Mouse (Mus musculus) stomach, embryonic 16.5 days (tissue): Measurements from ENCODE around the gene Tspear. TPM values are rescaled to one million over a fixed set of nuclear protein-coding genes. Genes with fewer than 3 reads are reported as not detected.

Experiments used
- ATAC-seq: fragments of 200-750 bp; cut with Nextera tagmentation; 2 replicates; pipeline ENCODE4 v1.8.0; 2017; ENCODE audit warnings: moderate number of reproducible peaks, moderate TSS enrichment; ENCODE audit not compliant: insufficient read depth, low FRiP score
- H3K27ac ChIP-seq: fragments of 300-500 bp; sonication (generic); 2 replicates; pipeline ENCODE4 v1.5.1; 2014; ENCODE audit warnings: low read length
- H3K27me3 ChIP-seq: fragments of 300-500 bp; sonication (generic); 2 replicates; pipeline ENCODE4 v1.6.1; 2014; ENCODE audit warnings: low read length, control low read depth, mixed read lengths; ENCODE audit not compliant: control insufficient read depth, insufficient read depth
- H3K36me3 ChIP-seq: fragments of 300-500 bp; sonication (generic); 2 replicates; pipeline ENCODE4 v1.6.1; 2014; ENCODE audit warnings: low read length; ENCODE audit not compliant: control insufficient read depth, insufficient read depth
- H3K4me1 ChIP-seq: fragments of 300-500 bp; sonication (generic); 2 replicates; pipeline ENCODE4 v1.6.1; 2014; ENCODE audit warnings: low read length, control low read depth, mixed read lengths; ENCODE audit not compliant: control insufficient read depth, insufficient read depth
- H3K4me2 ChIP-seq: fragments of 300-500 bp; sonication (generic); 2 replicates; pipeline ENCODE4 v1.6.1; 2014; ENCODE audit warnings: low read depth, low read length, mixed read lengths
- H3K4me3 ChIP-seq: fragments of 300-500 bp; sonication (generic); replicated peaks from 2 replicates; pipeline ENCODE4 v1.5.1; 2014; ENCODE audit warnings: mild to moderate bottlenecking, low read length
- H3K9ac ChIP-seq: fragments of 300-500 bp; sonication (generic); 2 replicates; pipeline ENCODE4 v1.6.1; 2014; ENCODE audit warnings: low read length
- H3K9me3 ChIP-seq: fragments of 300-500 bp; sonication (generic); replicated peaks from 2 replicates; pipeline ENCODE4 v1.6.1; 2016; ENCODE audit warnings: low read length, control low read depth; ENCODE audit not compliant: control insufficient read depth
- WGBS: fragments of 180-500 bp; shearing (Covaris S2); extraction: QIAGEN DNeasy Blood & Tissue Kit; methylation state at CpG from one replicate; pipeline ENCODE4 v1.1.7; 2014; 5-methylcytosine and 5-hydroxymethylcytosine counted together
- polyA plus RNA-seq: library from polyadenylated mRNA; unstranded; fragments of >200 nt; fragmentation: Nextera tagmentation; extraction: Ambion mirVana; gene quantifications from 2 replicates; pipeline ENCODE4 v1.2.1, GENCODE M21; 2015

Tspear gene
- polyA plus RNA-seq, 1 experiment from 2014 or later, result 0.96 TPM

DNA sequence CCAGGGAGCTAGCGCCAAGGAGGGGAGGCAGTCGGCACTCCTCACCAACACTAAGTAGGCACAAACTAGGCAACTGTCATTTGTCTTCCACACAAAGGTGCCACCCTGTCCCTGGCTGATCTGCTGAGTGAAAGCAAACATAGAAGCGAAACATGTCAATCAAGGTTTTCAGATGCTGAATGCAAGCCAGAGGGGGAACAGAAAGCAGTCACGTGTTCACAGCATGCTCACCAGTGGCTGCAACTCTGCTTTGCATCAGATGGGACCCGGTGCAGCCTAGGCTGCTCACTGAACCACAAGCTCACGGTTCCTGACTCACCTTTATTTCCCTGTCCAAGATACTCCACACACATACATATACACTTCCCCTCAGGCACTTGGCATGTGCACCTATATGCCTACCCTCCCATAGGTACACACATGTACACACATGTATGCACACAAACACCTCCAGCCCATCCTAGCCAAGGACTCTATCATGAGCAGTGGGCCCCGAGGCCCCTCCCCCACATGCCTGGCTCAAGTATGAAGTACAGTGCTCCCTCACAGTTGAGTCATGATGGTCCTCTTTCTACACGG is 204.7 kb downstream of the Tspear start:
- no peak overlapping the region for H3K27ac ChIP-seq
- 0 out of 2 replicates have a peak, but pooled peaks cover 3% of the 10 kb centered on the region for H3K9me3 ChIP-seq
- no peaks in the 10 kb centered on the region for H3K27me3 ChIP-seq
- no peak overlapping the region for H3K4me3 ChIP-seq
- WGBS, result 81% methylated on average over 8 of the region's 8 CpGs
- H3K9ac ChIP-seq, result no peak overlapping the region
- no peak for ATAC-seq
- H3K36me3 ChIP-seq, result no peaks in the 10 kb centered on the region
- no peaks in the 10 kb centered on the region for H3K4me1 ChIP-seq
- no peak overlapping the region for H3K4me2 ChIP-seq

DNA sequence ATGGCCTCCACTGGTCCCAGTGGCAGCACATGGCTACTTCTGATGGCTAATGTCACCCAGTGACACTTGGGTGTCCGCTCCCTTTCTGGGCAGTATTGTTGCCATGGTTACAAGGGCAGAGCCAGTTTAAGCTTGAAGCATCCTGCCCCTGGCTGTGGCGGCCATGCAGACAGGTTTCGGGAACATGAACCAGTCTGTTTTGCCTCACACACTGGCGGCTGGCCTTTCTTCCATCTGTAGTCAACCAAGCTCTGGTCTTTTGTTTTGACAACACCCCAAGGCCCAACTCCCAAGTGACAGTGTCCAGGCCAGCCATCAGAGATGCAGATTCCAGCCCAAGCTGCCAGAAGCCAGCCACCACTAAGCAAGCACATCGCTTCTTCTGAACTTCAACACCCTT is 209.2 kb downstream of the Tspear start:
- no peaks in the 10 kb centered on the region for H3K27me3 ChIP-seq
- ATAC-seq, result no peak
- no peaks in the 10 kb centered on the region for H3K36me3 ChIP-seq
- H3K9me3 ChIP-seq, result no peaks in the 10 kb centered on the region
- no peak overlapping the region for H3K27ac ChIP-seq
- 53% methylated on average over 5 of the region's 5 CpGs for WGBS
- no peaks in the 10 kb centered on the region for H3K4me1 ChIP-seq
- H3K9ac ChIP-seq, result no peak overlapping the region
- no peak overlapping the region for H3K4me3 ChIP-seq
- no peak overlapping the region for H3K4me2 ChIP-seq

DNA sequence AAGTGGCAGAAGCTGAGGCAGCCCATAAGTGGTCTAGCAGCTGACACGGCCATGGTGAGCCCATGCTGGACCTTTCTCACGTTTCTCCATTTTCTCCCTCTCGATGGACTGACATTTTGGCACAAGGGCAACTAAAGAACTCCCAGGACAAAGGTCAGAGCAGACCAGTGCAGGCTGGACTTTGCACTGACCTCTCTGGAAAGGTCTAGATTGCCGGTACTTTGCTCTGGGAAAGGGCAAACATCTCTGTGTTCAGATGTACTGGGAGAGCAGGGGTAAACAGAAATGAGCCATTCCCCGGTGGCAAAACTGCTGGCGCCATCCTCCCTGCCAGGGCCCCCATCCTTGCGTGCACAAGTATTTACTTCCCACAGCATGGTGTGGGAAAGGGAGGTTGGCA is 213.8 kb downstream of the Tspear start:
- no peak overlapping the region for H3K4me3 ChIP-seq
- no peak for ATAC-seq
- no peak overlapping the region for H3K4me2 ChIP-seq
- no peaks in the 10 kb centered on the region for H3K36me3 ChIP-seq
- no peaks in the 10 kb centered on the region for H3K27me3 ChIP-seq
- 66% methylated on average over 7 of the region's 7 CpGs for WGBS
- 0 out of 2 replicates have a peak, but pooled peaks cover 5% of the 10 kb centered on the region for H3K4me1 ChIP-seq
- H3K9me3 ChIP-seq, result no peaks in the 10 kb centered on the region
- no peak overlapping the region for H3K9ac ChIP-seq
- H3K27ac ChIP-seq, result no peak overlapping the region

DNA sequence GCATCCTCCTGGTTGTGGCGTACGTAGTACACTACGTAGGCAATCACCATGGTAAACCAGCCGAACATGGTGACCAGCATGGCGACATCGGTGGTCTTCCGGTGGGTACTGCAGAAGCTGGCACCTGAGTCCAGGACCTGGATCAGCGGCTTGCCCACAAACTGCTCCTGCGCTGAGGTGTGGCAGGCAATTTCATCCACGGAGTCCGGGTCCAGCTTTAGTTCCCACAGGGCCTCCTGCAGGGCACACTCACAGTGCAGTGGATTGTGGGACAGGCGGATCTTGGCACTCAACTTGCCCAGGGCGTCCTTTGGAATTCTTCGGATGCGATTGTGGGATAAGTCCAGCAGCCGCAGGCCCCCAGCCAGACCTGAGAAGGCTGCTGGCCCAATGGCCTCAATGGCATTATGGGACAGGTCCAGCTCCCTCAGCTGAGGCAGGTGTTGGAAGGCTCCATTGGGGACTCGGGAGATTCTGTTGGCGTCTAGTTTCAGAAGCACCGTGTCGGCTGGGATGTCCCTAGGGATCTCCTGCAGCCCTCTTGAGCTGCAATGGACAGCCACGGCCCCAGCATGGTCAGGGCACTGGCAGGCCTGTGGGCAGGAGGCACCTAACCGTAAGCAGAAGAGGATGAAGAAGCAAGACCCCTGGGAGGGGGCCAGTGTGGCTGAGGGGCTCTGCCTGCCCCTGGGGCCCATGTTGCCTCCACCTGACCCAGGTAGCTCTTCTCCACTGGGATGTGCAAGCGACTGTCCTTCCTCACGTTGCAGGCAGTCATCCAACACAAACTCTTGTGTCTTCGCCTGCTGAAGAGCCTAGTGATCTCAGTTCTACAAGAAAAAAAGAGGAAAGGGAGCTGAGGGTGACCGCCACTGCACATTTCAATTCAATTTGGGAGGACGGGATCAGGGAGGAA is 214.8 kb downstream of the Tspear start:
- 86% methylated on average over 27 of the region's 27 CpGs for WGBS
- H3K9me3 ChIP-seq, result no peaks in the 10 kb centered on the region
- peak overlapping the region; percentile 53 for H3K4me2 ChIP-seq
- no peaks in the 10 kb centered on the region for H3K27me3 ChIP-seq
- H3K4me1 ChIP-seq, result 0 out of 2 replicates have a peak, but pooled peaks cover 5% of the 10 kb centered on the region
- H3K27ac ChIP-seq, result no peak overlapping the region
- no peak overlapping the region for H3K9ac ChIP-seq
- no peaks in the 10 kb centered on the region for H3K36me3 ChIP-seq
- peak overlapping the region; percentile 46; the same call in 1 of the 2 replicates for H3K4me3 ChIP-seq
- no peak for ATAC-seq

DNA sequence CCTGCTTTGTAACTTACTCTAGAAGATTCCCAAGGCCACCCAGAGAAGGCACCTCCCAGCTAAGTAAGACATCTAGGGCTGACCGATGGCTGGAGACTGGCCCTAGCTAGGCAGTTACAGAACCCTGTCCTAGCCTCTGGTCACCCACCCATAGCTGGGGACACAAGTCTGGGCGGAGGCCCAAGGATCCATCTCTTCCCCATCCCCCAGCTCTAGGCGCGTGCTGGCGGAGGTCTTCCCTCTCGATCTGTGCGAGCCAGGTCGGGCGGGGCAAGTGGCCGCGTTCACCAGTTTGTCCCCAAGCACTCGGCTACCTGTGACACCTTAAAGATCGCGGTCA is 215.5 kb downstream of the Tspear start:
- H3K9me3 ChIP-seq, result no peaks in the 10 kb centered on the region
- no peak overlapping the region for H3K27ac ChIP-seq
- H3K27me3 ChIP-seq, result no peaks in the 10 kb centered on the region
- no peaks in the 10 kb centered on the region for H3K36me3 ChIP-seq
- 0 out of 2 replicates have a peak, but pooled peaks cover 5% of the 10 kb centered on the region for H3K4me1 ChIP-seq
- ATAC-seq, result peak; percentile 15; the same call in 1 of the 2 replicates
- H3K4me3 ChIP-seq, result peak overlapping the region; percentile 46
- peak overlapping the region; percentile 71 for H3K9ac ChIP-seq
- peak overlapping the region; percentile 53 for H3K4me2 ChIP-seq
- WGBS, result 3% methylated on average over 14 of the region's 14 CpGs

DNA sequence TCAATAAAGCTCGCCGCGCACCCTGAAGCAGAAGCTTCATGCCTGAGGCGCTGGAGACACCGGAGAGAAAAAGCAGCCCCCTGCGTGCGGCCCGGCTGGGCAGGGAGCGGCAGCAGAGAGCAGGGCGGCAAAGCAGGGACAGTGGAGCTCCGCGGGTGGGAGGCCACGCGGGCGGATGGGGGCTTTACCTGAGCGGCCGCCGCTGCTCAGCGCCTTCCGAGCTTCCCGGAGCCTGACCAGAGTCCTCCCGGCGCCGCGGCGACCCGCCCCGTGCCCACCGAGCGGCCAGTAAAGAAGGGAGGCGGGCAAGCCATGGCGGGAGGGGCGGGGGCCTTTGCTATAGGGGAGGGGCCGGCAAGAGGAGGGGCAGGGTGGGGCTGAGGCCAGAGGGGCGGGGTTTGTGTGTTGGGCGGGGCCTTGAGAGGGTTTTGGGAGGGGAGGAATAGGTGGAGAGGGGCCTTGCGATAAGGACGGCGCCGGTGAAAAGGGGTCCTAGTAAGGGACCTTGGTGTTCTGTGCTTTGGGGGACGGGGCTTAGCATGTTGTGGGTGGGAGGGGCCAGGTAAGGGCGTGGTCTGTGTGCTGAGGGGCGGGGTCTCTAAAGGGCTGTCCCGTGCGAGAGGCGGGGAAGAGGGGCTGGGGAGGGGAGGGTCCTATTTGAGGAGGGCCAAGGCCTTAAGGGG is 216.0 kb downstream of the Tspear start, which contains the start of gene Lrrc3:
Gene Lrrc3 (minus strand): TSS at position 326 of the 683 bp plus-strand sequence.
- ATAC-seq, result peak; percentile 83
- Histone ChIP-seq H3K27ac (no peak within 1 kb of the TSS), H3K4me1 (0 out of 2 replicates have a peak, but pooled peaks cover 5% of the 10 kb centered on the region), H3K9ac (peak within 1 kb of the TSS; percentile 71), H3K4me2 (peak within 1 kb of the TSS; percentile 53), H3K36me3 (no peaks in the 10 kb centered on the region), H3K9me3 (no peaks in the 10 kb centered on the region), H3K4me3 (peak within 1 kb of the TSS; percentile 46), H3K27me3 (no peaks in the 10 kb centered on the region)
- 1% methylated on average over 35 of the region's 46 CpGs for WGBS

DNA sequence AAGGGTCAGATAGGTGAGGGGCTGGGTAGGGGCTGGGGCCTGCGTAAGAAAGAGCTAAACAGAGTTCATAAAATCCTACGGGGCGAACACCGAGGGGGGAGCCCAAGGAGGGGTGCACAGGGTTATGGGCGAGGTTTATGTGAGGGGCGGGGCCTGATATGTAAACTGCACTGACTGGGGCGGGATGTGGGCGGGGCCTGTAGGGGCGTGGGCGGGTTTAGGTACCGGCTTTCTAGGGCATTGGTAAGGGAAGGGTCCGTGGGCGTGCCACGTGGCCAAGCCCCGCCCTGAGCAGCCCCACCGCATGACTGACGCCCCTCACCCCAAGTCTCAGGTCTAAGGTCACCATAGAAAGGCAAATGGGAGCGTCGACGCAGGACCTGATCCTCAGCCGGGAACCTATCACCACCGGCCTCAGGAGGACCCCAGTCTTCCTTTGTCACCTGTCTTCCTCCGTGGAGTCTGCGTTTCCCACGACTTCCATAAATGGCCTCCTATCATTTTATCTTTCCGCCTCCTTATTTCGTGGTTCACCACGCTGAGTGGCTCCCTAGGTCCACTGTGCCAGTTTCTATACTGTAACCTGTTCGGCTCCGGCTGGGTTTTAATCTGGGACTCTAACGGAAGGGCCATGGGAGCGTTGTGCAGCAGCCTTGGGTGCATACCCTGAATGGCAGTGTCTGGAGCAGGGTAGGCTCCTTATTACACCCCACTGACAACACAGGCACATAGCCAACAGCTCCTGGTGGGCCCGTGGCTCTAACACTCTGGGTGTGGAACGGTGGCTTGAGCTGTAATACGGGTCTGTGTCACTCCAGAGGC is 216.7 kb downstream of the Tspear start:
- Histone ChIP-seq H3K4me1 (0 out of 2 replicates have a peak, but pooled peaks cover 5% of the 10 kb centered on the region), H3K27ac (no peak overlapping the region), H3K9me3 (no peaks in the 10 kb centered on the region), H3K4me3 (peak overlapping the region; percentile 46), H3K36me3 (no peaks in the 10 kb centered on the region), H3K27me3 (no peaks in the 10 kb centered on the region), H3K4me2 (peak overlapping the region; percentile 53), H3K9ac (peak overlapping the region; percentile 71; the same call in 1 of the 2 replicates)
- WGBS, result 5% methylated on average over 35 of the region's 35 CpGs
- peak; percentile 82 for ATAC-seq

DNA sequence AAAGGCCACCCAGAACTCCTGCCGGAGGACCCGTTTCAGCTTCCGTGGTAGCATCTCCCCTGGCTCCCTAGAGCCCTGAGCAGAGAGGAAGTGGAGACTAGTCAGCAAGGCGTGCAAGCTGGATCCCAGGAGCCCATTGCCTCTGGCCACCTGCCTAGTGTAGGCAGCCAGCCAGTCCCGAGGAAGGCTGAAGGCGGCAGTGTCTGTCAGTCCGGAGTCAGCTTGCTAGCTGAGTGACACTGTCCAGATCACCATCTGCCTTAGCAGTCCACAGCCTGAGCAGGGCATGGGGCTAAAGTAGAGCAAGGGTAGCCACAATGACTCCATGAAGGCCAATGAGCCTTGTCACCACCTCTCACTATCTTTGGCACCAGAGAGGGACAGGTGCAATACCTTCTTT is 226.2 kb downstream of the Tspear start:
- H3K27me3 ChIP-seq, result no peaks in the 10 kb centered on the region
- H3K36me3 ChIP-seq, result no peaks in the 10 kb centered on the region
- ATAC-seq, result no peak
- H3K9me3 ChIP-seq, result no peaks in the 10 kb centered on the region
- no peak overlapping the region for H3K9ac ChIP-seq
- no peak overlapping the region for H3K27ac ChIP-seq
- H3K4me1 ChIP-seq, result no peaks in the 10 kb centered on the region
- no peak overlapping the region for H3K4me2 ChIP-seq
- 46% methylated on average over 7 of the region's 7 CpGs for WGBS
- H3K4me3 ChIP-seq, result no peak overlapping the region
